Mouse (Mus musculus) activated CD4-positive, CD25-positive, alpha-beta regulatory T cell, adult 4 months (primary cell): ENCODE measurements around the gene Herc6. TPM values are rescaled to one million over a fixed set of nuclear protein-coding genes. Genes with fewer than 3 reads are reported as not detected.
A peak's percentile ranks its signal among the peaks of the same experiment; 100 is the strongest.
"Not testable (repeated sequence)": the region's sequence is repeated elsewhere in the genome, so short reads cannot be mapped to it uniquely, and the experiment has no call there.

Experiments used
- ATAC-seq: one replicate; pipeline ENCODE4 v1.8.0; 2017
- polyA plus RNA-seq, 2 experiments: library from polyadenylated mRNA; unstranded; fragments of 100-300 nt; shearing (Covaris generic); gene quantifications; one replicate each; pipeline ENCODE4 v1.2.1; 2017

The Herc6 gene
- polyA plus RNA-seq = 10 to 100 TPM; 23.2 to 26.4 TPM

- ATAC-seq = peak; percentile 86
Observed at GRCm38 (mm10) chr6:57580881-57581548, at the start of gene Herc6. Herc6 (plus strand) TSS chr6:57581000.

DNA sequence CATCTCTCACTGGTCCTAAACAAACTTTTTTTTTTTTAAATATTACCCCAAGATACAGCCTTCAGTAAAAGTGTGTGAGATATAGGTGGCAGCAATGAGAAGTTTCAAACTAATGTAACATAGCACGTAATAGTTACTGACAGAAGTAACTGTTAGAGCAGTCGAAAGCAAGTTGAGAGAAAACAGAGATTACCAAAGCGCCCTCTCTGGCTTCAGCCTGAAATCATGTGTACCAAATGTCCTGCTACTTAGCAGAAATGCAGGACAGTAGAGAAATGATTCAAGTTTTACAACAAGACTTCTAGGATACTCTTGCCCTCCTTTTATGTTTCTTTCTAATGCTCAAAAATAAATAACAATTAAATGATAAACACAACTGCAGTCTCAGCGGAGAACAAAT lies 49.8 kb upstream of the Herc6 start:
- no peak for ATAC-seq

GRCm38 (mm10) chr6:57531441-57531840 lies 49.4 kb upstream of the Herc6 start:
- ATAC-seq = no peak

- ATAC-seq = no peak
Observed at GRCm38 (mm10) chr6:57532022-57532421, 48.8 kb upstream of the Herc6 start.

DNA sequence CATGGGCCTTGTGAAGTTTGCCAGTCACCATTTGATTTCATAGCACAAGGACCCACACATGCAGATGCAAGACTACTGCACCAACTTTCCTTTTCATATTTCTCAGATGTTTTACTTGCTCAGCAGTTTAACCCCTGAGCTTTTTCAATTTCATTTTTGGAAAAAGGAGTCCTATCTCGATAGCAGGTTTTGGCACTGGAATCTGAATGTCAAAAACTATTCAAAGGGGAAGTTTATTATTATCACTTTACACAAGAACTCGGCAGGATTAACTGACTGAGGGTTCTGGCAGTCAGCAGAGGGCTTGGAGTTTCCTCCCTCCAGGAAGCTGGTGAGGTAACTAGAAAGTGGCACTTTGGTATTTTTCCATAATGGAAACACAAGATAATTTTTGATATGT lies 47.4 kb upstream of the Herc6 start:
- no peak for ATAC-seq

GRCm38 (mm10) chr6:57534231-57534610 lies 46.6 kb upstream of the Herc6 start:
- ATAC-seq = no peak

GRCm38 (mm10) chr6:57534611-57535286 lies 46.1 kb upstream of the Herc6 start:
- ATAC-seq = peak; percentile 17

- ATAC-seq = peak; percentile 93
Observed at GRCm38 (mm10) chr6:57535386-57535936, 45.3 kb upstream of the Herc6 start, which contains the start of gene Ppm1k. Ppm1k (minus strand) TSS chr6:57535468.

- peak; percentile 3 for ATAC-seq
Observed at GRCm38 (mm10) chr6:57535971-57536669, 44.7 kb upstream of the Herc6 start.

DNA sequence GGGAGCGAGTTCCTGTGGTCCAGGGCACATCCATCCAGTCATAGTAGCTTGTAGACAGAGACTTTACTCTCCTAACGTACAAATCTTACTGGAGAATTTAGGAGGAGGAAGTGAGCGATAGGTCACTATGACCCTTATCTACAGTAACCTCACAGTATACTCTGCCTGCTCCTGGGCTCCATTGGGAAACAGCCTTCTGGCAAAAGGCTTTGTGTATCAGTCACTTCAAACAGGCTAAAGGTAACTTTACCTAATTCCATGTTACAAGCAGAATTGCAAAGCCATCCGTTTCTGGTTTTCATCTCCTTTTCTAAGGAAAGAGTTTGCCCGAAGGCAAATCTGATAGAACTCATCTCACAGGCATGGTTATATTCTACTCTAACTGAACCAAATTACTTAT lies 42.9 kb upstream of the Herc6 start:
- no peak for ATAC-seq

DNA sequence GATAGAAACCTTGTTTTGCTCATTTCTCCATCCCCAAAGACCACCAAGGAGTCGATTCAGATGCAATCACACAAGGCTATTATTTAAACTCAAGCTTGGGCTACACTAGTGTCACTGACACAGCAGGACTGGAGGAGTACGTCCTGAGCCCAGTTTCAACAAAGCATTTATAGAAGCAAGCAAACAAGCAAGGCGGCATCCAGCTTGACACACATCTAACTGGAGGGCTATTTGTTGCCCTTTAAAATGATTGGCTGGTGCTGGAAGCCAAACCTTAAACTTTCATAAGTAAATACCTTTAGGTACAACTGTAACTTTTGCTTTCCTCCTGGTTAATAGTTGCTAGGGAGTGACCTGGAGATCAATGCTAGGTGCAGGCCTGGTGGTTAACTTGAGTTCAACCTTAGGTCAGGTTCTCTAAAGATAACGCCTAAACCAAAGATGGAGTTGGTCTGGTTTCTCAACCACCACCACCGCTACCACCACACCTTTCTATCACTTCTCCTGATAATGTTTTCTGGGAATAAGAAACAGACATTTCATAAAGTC lies 39.8 kb upstream of the Herc6 start:
- no peak for ATAC-seq

GRCm38 (mm10) chr6:57541737-57542335 lies 39.0 kb upstream of the Herc6 start:
- peak; percentile 64 for ATAC-seq

- not testable (repeated sequence) for ATAC-seq
Observed at GRCm38 (mm10) chr6:57543591-57543990, 37.2 kb upstream of the Herc6 start.

DNA sequence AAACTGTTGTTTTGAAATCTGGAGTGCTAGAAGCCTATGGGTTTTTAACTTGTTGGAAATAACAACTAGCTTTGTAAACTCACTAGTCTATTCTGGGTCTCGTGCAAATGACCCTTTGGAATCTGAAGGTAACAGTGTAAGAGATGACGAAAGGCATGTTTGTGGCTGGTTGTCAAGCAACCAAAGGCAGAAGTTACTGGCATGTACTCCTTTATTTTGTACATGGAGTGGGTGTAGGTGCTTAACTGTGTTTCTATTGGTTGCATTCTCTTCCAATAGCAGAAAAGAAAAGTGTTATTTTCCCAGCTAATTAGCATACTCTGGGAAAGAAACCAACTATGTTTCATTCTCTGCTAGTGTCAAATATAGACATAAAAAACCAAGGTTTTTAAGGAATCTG lies 35.9 kb upstream of the Herc6 start:
- no peak for ATAC-seq

- ATAC-seq = no peak
Observed at GRCm38 (mm10) chr6:57551211-57551796, 29.5 kb upstream of the Herc6 start.

DNA sequence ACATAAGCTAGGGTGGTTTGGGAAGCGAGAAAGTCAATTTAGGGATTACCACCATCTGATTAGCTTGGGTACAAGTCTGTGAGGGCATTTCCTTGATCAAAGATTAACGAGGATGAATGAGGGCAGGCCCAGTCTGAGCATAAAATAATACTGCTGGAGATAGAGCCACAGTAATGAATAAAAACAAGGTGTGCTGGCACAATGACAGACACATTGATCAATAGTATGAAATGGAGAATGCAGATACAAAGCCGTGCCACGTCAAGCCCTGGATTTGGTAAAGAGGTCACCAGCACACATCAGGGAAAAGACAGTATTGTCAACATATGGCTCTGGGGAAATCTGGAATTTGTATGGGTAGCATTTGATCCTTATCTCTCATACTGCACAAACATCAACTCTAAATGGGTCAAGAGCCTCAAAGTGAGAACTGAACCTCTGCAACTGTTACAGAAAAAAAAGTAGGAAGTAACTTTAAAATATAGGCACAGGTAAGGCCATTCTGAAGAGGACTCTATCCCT lies 22.9 kb upstream of the Herc6 start:
- ATAC-seq = no peak

DNA sequence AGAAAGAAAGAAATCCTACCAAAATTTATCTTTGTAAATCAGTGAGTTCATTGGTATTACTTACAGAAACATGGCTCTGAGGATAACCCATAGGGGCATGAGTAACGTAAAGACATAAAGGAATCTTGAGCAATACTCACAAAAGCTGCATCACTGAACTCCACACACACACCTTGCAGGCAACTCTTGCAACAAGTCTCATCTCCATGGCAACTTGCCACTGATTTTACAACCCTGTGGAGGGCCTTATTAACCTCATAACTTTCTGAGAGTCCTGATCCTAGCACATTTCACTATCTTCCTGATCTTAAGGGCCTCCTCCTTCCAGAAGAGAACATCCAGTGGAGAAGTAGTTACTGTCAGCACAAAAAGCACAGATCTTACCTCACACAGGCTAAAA lies 17.3 kb upstream of the Herc6 start:
- ATAC-seq = no peak

DNA sequence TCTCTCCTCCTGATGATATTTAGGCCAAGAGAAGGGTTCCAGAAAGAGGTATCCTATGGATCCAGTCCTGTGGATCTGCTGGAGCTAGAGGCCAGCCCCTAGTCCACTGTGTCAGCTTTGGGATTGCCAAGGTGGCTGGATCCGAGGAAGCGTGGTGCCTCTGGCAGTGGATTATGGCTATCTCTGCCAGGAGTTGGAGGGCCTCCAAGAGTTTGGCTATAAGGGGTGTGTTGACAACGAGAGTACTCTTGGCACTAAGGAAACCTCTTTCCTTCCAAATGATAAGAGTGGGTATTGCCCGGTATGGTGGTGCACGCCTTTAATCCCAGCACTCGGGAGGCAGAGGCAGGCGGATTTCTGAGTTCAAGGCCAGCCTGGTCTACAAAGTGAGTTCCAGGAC lies 15.3 kb upstream of the Herc6 start:
- no peak for ATAC-seq

DNA sequence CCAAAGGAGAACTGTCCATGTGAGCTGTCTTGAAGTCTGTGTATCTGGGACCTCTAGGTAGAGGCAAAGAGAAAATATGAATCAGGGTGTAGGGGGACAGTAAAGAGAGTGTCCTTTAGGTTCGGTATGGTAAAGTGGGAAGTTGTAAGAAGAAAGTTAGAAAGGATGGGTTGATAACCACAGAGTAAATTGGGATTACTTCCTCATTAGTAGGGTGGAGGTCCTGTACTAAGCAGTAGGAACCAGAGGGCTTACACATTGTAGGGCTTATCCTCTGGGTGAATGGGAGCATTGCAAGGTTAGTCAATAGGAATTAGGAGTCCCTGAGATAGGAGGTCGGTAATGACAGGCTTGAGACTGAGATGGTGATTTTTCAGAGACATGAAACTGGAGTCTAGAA lies 13.2 kb upstream of the Herc6 start:
- ATAC-seq = no peak

DNA sequence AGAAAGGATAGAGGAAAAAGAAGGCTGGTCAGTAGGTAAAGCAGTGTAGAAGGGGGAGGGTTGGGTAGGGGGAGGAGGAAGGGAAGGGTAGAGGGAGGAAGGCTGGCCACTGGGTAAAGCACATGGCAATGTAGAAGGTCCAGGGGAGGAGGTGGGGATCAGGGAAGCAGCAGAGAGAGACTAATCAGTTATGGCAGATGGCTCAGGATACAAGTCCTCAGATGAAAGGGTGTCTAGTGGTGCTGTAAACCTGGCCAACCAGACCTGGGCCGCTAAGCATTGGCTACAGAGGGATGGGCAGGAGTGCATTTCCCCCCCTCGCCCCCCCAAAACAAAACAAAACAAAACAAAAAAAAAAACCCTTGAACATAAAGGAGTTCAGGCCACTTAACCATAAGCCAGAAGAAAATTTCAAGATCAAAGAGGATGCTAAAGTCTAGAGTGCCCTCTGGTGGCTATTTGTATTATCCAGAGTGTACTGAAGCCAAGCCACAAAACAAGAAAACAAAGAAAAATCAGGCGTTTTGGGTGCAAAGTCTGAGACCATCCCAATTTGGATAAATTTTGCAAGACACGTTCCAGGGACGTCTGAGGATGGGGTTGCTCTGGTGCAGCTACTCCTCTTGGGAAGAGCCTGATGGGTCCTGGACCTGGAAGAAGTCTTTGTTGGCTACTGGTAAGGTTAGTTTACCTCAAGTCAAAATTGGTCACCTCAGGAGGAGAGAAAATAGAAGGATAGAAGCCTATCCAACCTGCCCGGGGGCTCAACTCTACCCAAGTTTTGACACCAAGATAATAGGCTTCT lies 10.4 kb upstream of the Herc6 start:
- peak; percentile 86 for ATAC-seq

DNA sequence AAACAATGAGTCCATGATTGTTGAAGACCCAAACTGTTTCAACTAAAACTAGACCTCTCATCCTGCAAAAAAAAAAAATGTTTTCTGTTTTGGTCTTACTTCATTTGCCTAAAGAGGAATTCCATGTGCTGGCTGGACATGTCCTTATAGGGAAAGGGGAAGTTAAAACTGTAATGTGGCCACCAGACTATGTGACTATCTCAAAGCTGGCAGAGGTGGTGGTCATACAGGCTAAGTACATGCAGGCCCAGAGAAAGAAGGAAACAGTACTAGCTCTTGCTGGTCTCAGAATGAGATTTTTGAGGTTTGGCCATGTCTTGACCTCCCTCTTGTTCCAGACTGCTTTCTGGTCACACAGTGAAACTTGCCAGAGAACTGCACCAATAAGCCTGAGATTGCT lies 9.2 kb upstream of the Herc6 start:
- ATAC-seq = no peak
